Mouse (Mus musculus): Measurements from ENCODE around the gene Kazn. TPM values are rescaled to one million over a fixed set of nuclear protein-coding genes. Genes with fewer than 3 reads are reported as not detected.

The Kazn gene
- total RNA-seq, 2 experiments from 2014 or later: 17.0 to 23.0 TPM

DNA sequence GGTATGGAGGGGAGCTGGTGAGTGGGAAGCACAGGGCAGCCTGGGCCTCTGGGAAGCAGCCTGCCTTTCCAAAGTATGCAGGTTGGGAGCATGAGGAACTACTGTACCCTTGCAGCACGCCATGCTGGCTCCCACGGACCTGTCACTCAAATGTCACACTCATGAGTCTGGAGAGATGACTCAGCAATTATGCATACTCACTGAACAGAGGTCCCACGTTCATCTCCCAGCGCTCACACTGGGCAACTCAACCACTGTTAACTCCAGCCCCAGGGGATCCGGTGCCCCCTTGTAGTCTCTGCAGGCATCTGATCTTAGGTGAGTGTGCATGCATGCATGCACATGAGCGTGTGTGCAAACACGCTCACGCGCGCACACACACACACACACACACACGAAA, 184.6 kb downstream of the Kazn start:
- no peak for DNase-seq

DNA sequence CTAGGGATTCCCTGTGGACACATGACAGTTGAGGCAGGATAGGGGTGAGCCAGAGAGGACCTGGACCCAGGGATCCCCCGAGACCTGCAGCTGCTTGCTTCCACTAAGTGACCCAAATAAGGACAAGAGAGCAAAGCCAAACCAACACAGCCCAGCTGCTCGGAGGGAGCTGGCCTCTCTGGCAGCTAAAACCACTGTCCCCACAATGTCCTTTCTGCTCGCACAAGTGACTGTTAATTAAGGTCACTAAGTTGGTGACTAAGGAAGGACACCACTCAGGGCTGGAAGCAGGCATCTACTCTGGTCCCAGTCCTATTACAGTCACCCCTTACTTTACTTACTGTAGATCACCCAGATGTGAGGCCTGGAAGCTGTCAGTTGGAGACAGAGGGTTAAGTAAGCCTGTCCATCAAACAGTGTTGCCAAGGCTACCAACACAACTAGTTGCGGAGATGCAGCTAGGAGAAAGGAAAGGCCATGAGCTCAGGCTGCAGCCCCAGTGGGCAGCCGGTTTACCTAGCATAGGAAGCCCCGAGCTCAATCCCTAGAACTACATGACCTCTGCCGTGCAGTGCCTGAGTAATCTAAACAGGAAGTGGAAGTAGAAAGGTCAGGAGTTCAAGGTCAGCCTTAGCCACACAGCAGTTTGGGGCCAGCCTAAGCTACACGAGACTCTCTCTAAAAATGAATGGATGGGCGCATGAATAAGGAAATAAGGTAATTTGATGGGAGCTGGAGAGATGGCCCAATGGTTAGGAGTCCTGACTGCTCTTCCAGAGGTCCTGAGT, 185.3 kb downstream of the Kazn start:
- no peak for DNase-seq

GRCm38 (mm10) chr4:142053261-142053660, 185.9 kb downstream of the Kazn start:
- no peak for DNase-seq

DNA sequence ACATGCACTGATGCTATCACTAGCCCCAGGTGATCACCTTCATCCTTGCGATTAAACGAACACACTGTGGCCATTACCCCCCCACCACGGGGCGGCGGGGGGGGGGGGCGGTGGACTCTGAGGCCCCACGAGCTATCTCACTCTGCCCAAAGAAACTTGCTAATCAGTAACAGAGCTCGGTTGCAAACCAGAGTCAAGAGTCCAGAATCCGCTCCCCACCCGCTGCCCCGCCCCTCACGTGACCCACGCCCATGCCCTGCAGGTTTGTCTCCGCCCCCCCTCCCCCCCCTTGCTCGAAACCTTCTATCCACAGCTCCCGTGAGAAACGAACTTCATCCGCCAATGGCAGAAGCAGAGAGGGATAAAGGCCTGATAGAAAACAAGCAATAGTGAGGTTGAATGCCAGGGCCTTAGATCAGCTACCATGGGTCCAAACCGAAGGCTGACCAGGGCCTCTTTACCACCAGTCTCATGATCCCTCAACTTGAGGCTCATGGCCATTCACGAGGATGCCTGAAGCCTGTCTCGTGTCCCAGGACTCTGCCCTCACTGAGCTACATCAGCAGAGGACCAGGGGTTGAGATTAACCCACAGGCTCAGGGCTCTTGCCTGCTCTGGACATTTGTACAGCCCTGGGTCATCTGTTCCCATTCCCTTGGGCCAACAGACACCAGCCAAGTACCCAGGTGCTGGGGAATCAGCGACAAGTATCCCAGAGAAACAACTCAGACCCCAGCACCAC, 186.6 kb downstream of the Kazn start:
- DNase-seq: no peak

Other genes starting within 250 kb of the Kazn start
- under 1 TPM; 0.45 to 0.79 TPM for gene Fhad1, start 224.3 kb downstream of the Kazn start, total RNA-seq (2021)
- gene Tmem51, start 155.1 kb downstream of the Kazn start, total RNA-seq (2021): 1 to 10 TPM; 4.8 to 5.9 TPM